Mouse (Mus musculus) hindbrain, embryonic 15.5 days (tissue): ENCODE measurements around the gene Prpf31. TPM values are rescaled to one million over a fixed set of nuclear protein-coding genes. Genes with fewer than 3 reads are reported as not detected.

Experiments used
- ATAC-seq: fragments of 200-750 bp; cut with Nextera tagmentation; 2 replicates; pipeline ENCODE4 v1.8.0; 2017; ENCODE audit warnings: low read depth, moderate number of reproducible peaks, moderate TSS enrichment; ENCODE audit not compliant: low FRiP score
- H3K27ac ChIP-seq: fragments of 300-500 bp; sonication (generic); replicated peaks from 2 replicates; pipeline ENCODE4 v1.5.1; 2015; ENCODE audit warnings: mild to moderate bottlenecking, inconsistent platforms
- H3K27me3 ChIP-seq: fragments of 300-500 bp; sonication (generic); 2 replicates; pipeline ENCODE4 v1.6.1; 2015; ENCODE audit warnings: control low read depth, inconsistent platforms
- H3K36me3 ChIP-seq: fragments of 300-500 bp; sonication (generic); 2 replicates; pipeline ENCODE4 v1.6.1; 2015; ENCODE audit warnings: control low read depth, inconsistent platforms
- H3K4me1 ChIP-seq: fragments of 300-500 bp; sonication (generic); replicated peaks from 2 replicates; pipeline ENCODE4 v1.6.1; 2015; ENCODE audit warnings: control low read depth, inconsistent platforms
- H3K4me2 ChIP-seq: fragments of 300-500 bp; sonication (generic); 2 replicates; pipeline ENCODE4 v1.6.1; 2015; ENCODE audit warnings: moderate library complexity, mild to moderate bottlenecking, inconsistent platforms
- H3K4me3 ChIP-seq: fragments of 300-500 bp; sonication (generic); 2 replicates; pipeline ENCODE4 v1.5.1; 2015; ENCODE audit warnings: mild to moderate bottlenecking, inconsistent platforms
- H3K9ac ChIP-seq: fragments of 300-500 bp; sonication (generic); 2 replicates; pipeline ENCODE4 v1.6.1; 2015; ENCODE audit warnings: inconsistent platforms
- H3K9me3 ChIP-seq: fragments of 300-500 bp; sonication (generic); 2 replicates; pipeline ENCODE4 v1.6.1; 2016; ENCODE audit warnings: control low read depth, inconsistent platforms
- WGBS: fragments of 180-500 bp; shearing (Covaris S2); methylation state at CpG from one replicate; pipeline ENCODE4 v1.1.7; 2015; 5-methylcytosine and 5-hydroxymethylcytosine counted together
- polyA plus RNA-seq: library from polyadenylated mRNA; unstranded; fragments of >200 nt; fragmentation: Nextera tagmentation; extraction: Ambion mirVana; gene quantifications from 2 replicates; pipeline ENCODE4 v1.2.1, GENCODE M21; 2015

The Prpf31 gene
- polyA plus RNA-seq, 1 experiment from 2014 or later = 89.6 TPM

- Histone ChIP-seq H3K27me3 (no peaks in the 10 kb centered on the region), H3K9me3 (no peaks in the 10 kb centered on the region), H3K4me3 (no peak overlapping the region), H3K4me2 (no peak overlapping the region; the same call in 1 of the 2 replicates), H3K9ac (no peak overlapping the region), H3K36me3 (peaks cover 7% of the 10 kb centered on the region; the same call in 1 of the 2 replicates), H3K27ac (no peak overlapping the region), H3K4me1 (peaks cover 15% of the 10 kb centered on the region)
- ATAC-seq = no peak
- 24% methylated on average over 14 of the region's 14 CpGs for WGBS
Observed at GRCm38 (mm10) chr7:3666921-3667391, 37.2 kb downstream of the Prpf31 start.

- Histone ChIP-seq H3K9me3 (no peaks in the 10 kb centered on the region), H3K27me3 (no peaks in the 10 kb centered on the region), H3K36me3 (0 out of 2 replicates have a peak, but pooled peaks cover 9% of the 10 kb centered on the region), H3K27ac (no peak overlapping the region), H3K4me3 (no peak overlapping the region), H3K4me1 (no peaks in the 10 kb centered on the region), H3K4me2 (no peak overlapping the region), H3K9ac (no peak overlapping the region)
- 68% methylated on average over 10 of the region's 10 CpGs for WGBS
- ATAC-seq = peak; percentile 87
Observed at GRCm38 (mm10) chr7:3674507-3675227, 44.9 kb downstream of the Prpf31 start.

- Histone ChIP-seq H3K27ac (no peak overlapping the region), H3K4me3 (no peak overlapping the region), H3K36me3 (peaks cover 11% of the 10 kb centered on the region; the same call in 1 of the 2 replicates), H3K9me3 (no peaks in the 10 kb centered on the region), H3K4me2 (no peak overlapping the region), H3K27me3 (no peaks in the 10 kb centered on the region), H3K9ac (no peak overlapping the region), H3K4me1 (no peaks in the 10 kb centered on the region)
- no peak for ATAC-seq
- 79% methylated on average over 3 of the region's 3 CpGs for WGBS
Observed at GRCm38 (mm10) chr7:3675228-3675548, 45.4 kb downstream of the Prpf31 start.

GRCm38 (mm10) chr7:3676371-3676770 is 46.6 kb downstream of the Prpf31 start:
- no peaks in the 10 kb centered on the region for H3K4me1 ChIP-seq
- no peak overlapping the region for H3K4me2 ChIP-seq
- no peak overlapping the region for H3K4me3 ChIP-seq
- no peak overlapping the region for H3K9ac ChIP-seq
- H3K36me3 ChIP-seq = peaks cover 13% of the 10 kb centered on the region; the same call in 1 of the 2 replicates
- H3K27me3 ChIP-seq = no peaks in the 10 kb centered on the region
- H3K9me3 ChIP-seq = no peaks in the 10 kb centered on the region
- WGBS = 87% methylated on average over 12 of the region's 12 CpGs
- H3K27ac ChIP-seq = no peak overlapping the region
- no peak for ATAC-seq

- ATAC-seq = no peak
- WGBS = 63% methylated on average over 9 of the region's 9 CpGs
- no peaks in the 10 kb centered on the region for H3K4me1 ChIP-seq
Observed at GRCm38 (mm10) chr7:3677342-3677741, 47.6 kb downstream of the Prpf31 start, which contains the start of gene Tmc4. Gene Tmc4 (minus strand): TSS chr7:3677553.

GRCm38 (mm10) chr7:3683908-3684550 is 54.2 kb downstream of the Prpf31 start:
- H3K9me3 ChIP-seq = no peaks in the 10 kb centered on the region
- H3K27me3 ChIP-seq = no peaks in the 10 kb centered on the region
- H3K36me3 ChIP-seq = peaks cover 30% of the 10 kb centered on the region
- H3K9ac ChIP-seq = 0 out of 2 replicates have a peak overlapping the region, but pooled peaks have one; percentile 3
- 0 out of 2 replicates have a peak overlapping the region, but pooled peaks have one; percentile 13 for H3K4me2 ChIP-seq
- WGBS = 43% methylated on average over 10 of the region's 10 CpGs
- H3K4me1 ChIP-seq = peaks cover 20% of the 10 kb centered on the region
- peak overlapping the region; percentile 76 for H3K27ac ChIP-seq
- peak; percentile 73 for ATAC-seq
- no peak overlapping the region for H3K4me3 ChIP-seq

More at GRCm38 (mm10) chr7:3677342-3677741, 47.6 kb downstream of the Prpf31 start, which contains the start of gene Tmc4:
- H3K4me3 ChIP-seq = no peak within 1 kb of the TSS
- H3K36me3 ChIP-seq = peaks cover 13% of the 10 kb centered on the region
- H3K27ac ChIP-seq = no peak within 1 kb of the TSS
- H3K9ac ChIP-seq = no peak within 1 kb of the TSS
- H3K4me2 ChIP-seq = no peak within 1 kb of the TSS
- no peaks in the 10 kb centered on the region for H3K9me3 ChIP-seq
- no peaks in the 10 kb centered on the region for H3K27me3 ChIP-seq

GRCm38 (mm10) chr7:3684698-3685097 is 54.9 kb downstream of the Prpf31 start:
- H3K27ac ChIP-seq = peak overlapping the region; percentile 76
- H3K4me1 ChIP-seq = peaks cover 20% of the 10 kb centered on the region
- H3K4me3 ChIP-seq = no peak overlapping the region
- no peaks in the 10 kb centered on the region for H3K9me3 ChIP-seq
- 63% methylated on average over 8 of the region's 8 CpGs for WGBS
- 0 out of 2 replicates have a peak, but pooled peaks have one; percentile 4 for ATAC-seq
- H3K4me2 ChIP-seq = no peak overlapping the region
- H3K36me3 ChIP-seq = peaks cover 30% of the 10 kb centered on the region
- no peaks in the 10 kb centered on the region for H3K27me3 ChIP-seq
- 0 out of 2 replicates have a peak overlapping the region, but pooled peaks have one; percentile 3 for H3K9ac ChIP-seq

GRCm38 (mm10) chr7:3685400-3686187 is 55.8 kb downstream of the Prpf31 start:
- Histone ChIP-seq H3K4me3 (no peak overlapping the region), H3K27ac (peak overlapping the region; percentile 76), H3K9me3 (no peaks in the 10 kb centered on the region), H3K4me2 (no peak overlapping the region), H3K27me3 (no peaks in the 10 kb centered on the region), H3K9ac (no peak overlapping the region), H3K4me1 (peaks cover 20% of the 10 kb centered on the region), H3K36me3 (peaks cover 29% of the 10 kb centered on the region)
- WGBS = 79% methylated on average over 31 of the region's 31 CpGs
- no peak for ATAC-seq

GRCm38 (mm10) chr7:3691919-3692318 is 62.1 kb downstream of the Prpf31 start:
- peak overlapping the region; percentile 95 for H3K27ac ChIP-seq
- H3K4me1 ChIP-seq = peaks cover 30% of the 10 kb centered on the region
- peak overlapping the region; percentile 85 for H3K4me3 ChIP-seq
- H3K9ac ChIP-seq = peak overlapping the region; percentile 94
- ATAC-seq = no peak
- WGBS = 37% methylated on average over 3 of the region's 3 CpGs
- no peaks in the 10 kb centered on the region for H3K27me3 ChIP-seq
- H3K4me2 ChIP-seq = peak overlapping the region; percentile 68
- peaks cover 21% of the 10 kb centered on the region for H3K36me3 ChIP-seq
- no peaks in the 10 kb centered on the region for H3K9me3 ChIP-seq
